Mouse (Mus musculus): ENCODE measurements around the gene Gnai3.

DNA sequence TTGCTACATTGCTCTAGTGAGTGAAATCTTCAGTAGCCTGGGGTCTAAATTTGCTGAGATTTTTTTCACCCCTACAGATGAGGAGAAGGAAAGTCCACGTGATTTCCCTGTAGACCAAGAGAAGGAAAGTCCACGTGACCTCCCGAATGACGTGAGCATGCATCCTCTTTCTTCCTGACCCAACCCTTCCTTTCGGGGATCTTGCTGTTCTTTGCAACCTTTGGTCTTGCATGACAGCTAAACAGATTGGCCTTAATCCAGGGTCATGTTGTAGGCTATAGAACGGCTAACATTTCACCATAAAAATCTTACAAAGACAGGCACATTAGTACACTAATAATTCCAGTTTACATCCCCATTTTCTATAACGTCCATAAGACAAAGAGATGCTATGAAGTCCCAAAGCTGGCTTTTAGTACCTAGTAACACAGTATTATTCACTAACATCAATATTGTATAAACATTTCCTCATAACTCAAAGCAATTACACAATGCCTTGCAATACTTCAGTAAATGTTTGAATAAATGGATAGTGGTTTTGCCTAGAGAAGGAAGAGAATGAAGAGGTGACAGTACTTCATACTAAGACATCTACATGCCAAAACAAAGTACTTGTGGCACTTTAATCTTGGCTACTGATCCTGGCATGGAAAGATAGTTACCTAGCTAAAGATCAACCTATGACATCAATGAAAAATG lies 32.2 kb downstream of the Gnai3 start:
- TF ChIP-seq CTCF (conservative IDR thresholded peaks at IDR 0.05; ENCODE audit: insufficient read depth, insufficient read length, low read depth, low read length) (no peak), POLR2A (IDR thresholded peaks at IDR 0.05; ENCODE audit: low read depth, low read length) (no peak)

Measured in kidney, adult 2 months (tissue).